ENCODE assay signal across 7 mouse cellular contexts in the genomic region with DNA sequence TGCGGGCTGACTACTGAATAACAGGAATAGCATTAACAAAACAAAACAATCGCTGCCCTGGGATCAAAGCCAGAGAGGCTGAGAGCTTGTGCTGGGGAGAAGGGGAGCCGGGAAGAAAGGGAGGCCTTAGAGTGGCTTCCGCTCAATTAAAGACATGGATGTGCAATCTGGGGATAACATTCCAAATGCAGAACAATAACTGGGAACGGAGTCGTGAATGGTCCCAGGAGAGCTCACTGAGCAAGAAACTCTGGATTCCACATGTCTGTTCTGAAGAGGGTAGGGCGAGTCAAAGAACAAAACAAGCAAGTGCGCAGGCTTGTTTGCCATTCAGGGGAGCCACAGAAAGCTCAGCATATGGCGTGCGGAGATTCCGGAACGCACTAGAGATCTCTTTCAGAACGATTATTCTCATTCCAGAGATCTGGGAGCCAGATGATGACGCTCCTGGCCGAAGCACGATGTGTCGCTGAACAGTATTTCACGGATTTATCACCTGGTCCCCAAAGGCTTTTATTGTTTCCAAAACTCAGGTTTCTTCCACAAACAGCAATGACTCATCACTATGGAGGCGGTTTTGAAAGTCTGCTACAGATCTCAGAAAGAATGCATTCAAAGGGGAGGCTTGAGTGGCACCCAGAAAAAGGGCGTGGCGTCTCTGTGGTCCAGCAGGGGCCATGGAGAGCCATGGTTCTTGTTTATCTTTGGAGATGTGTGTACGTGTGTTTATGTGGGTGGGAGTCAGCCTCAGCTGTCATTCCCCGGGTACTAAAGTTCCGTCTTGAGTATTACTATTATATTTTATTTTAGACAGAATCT.
A peak's percentile ranks its signal among the peaks of the same experiment; 100 is the strongest.
DNase-seq lines count a peak whose midpoint lies in the region; ATAC-seq lines count a peak whose summit lies in the region.

No protein-coding gene starts in this region.

- H3K4me2 ChIP-seq in forebrain, embryonic 15.5 days (replicated peaks), result peak overlapping the region; percentile 46

- no peaks in the 10 kb centered on the region for H3K9me3 ChIP-seq in forebrain, embryonic 15.5 days

- peak; percentile 26 for DNase-seq in urinary bladder, postnatal 14 days (ENCODE audit: low spot score)
- DNase-seq in urinary bladder, postnatal 25 days (ENCODE audit: low spot score), result no peak
- peak; percentile 23 to 27 for DNase-seq in layer of hippocampus, postnatal 25 days (ENCODE audit: extremely low spot score in 1 of 2, low spot score in 1 of 2)
- peak; percentile 17 for DNase-seq in retina, embryonic 14.5 days (ENCODE audit: low spot score)
- no peak for DNase-seq in B cell, adult 2 months
- DNase-seq in cerebellum, adult 11-12 months, result no peak

- H3K27ac ChIP-seq in forebrain, embryonic 15.5 days (replicated peaks), result peak overlapping the region; percentile 71

- 0 out of 2 replicates have a peak overlapping the region, but pooled peaks have one; percentile 9 for H3K9ac ChIP-seq in forebrain, embryonic 15.5 days (replicated peaks)

- no peaks in the 10 kb centered on the region for H3K36me3 ChIP-seq in forebrain, embryonic 15.5 days

- peaks cover 14% of the 10 kb centered on the region for H3K4me1 ChIP-seq in forebrain, embryonic 15.5 days

- H3K27me3 ChIP-seq in forebrain, embryonic 15.5 days, result no peaks in the 10 kb centered on the region

- peak; percentile 73 for ATAC-seq in forebrain, embryonic 15.5 days (replicated peaks)

- WGBS in forebrain, embryonic 15.5 days, result 14% methylated on average over 24 of the region's 24 CpGs

- H3K4me3 ChIP-seq in forebrain, embryonic 15.5 days, result peak overlapping the region; percentile 20

Comparison
In these comparisons a context has a peak if more than half of its experiments do, and no peak if none do; other contexts are left out.
1. DNase-seq: peak in urinary bladder, postnatal 14 days (single experiment), layer of hippocampus, postnatal 25 days (2 of 2) and retina, embryonic 14.5 days (single experiment); none in urinary bladder, postnatal 25 days (single experiment), B cell, adult 2 months (0 of 2) and cerebellum, adult 11-12 months (single experiment).